Mouse (Mus musculus) frontal cortex, postnatal 10 days (tissue): ENCODE results near the gene Bod1l.

Experiments used
- DNase-seq, 2 experiments: peaks; one replicate each; pipeline ENCODE4 v3.0.0; 2022; ENCODE audit warnings: low spot score in 2 of 2, mixed read lengths in 1 of 2

Bod1l gene

GRCm38 (mm10) chr5:41758671-41759639 lies 85.2 kb downstream of the Bod1l start:
- no peak for DNase-seq

- no peak for DNase-seq
Observed at GRCm38 (mm10) chr5:41757338-41757737, 86.8 kb downstream of the Bod1l start.

GRCm38 (mm10) chr5:41756396-41756795 lies 87.7 kb downstream of the Bod1l start:
- no peak for DNase-seq

- DNase-seq = no peak
Observed at GRCm38 (mm10) chr5:41755373-41755960, 88.6 kb downstream of the Bod1l start.

- no peak for DNase-seq
Observed at GRCm38 (mm10) chr5:41754836-41755235, 89.3 kb downstream of the Bod1l start.

GRCm38 (mm10) chr5:41754226-41754775 lies 89.8 kb downstream of the Bod1l start:
- no peak for DNase-seq

- DNase-seq = no peak
Observed at GRCm38 (mm10) chr5:41752721-41753120, 91.4 kb downstream of the Bod1l start.

- DNase-seq = no peak
Observed at GRCm38 (mm10) chr5:41744898-41745780, 99.0 kb downstream of the Bod1l start.

- no peak for DNase-seq
Observed at GRCm38 (mm10) chr5:41744234-41744633, 99.9 kb downstream of the Bod1l start.

GRCm38 (mm10) chr5:41738817-41739216 lies 105.3 kb downstream of the Bod1l start:
- DNase-seq = no peak
